Mouse (Mus musculus): ENCODE results near the gene Kdelr1.

DNA sequence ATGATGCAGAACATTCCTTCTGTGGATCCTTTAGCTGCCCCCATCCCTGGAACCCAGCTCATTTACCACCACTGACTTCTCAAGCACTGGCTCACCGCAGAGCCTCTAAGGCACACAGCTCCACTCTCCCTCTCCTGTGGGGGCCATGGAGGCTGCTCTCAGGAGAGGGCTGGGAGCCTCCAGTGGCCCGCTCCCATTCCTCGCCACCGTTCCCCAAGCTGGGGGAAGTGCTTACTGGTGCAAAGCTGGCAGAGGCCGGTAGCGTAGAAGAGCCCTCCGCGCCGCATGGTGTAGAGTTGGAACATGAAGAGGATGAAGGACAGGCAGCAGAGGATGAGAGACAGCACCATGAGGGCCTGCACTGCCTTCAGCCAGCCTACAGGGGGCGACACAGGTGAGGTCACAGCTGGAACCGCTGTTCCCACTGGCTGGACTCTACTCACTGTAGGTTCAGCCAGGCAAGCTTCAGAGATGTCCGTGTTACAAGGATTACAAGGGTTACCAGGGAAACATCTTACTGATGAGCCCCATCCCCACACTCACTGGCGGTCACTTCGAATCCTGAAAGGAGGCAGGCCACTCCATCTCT, 46.6 kb downstream of the Kdelr1 start:
- peak; percentile 33; the same call in 1 of the 2 replicates for TF ChIP-seq CTCF (IDR thresholded peaks at IDR 0.05; ENCODE audit: insufficient read depth, low read depth, low read length)
- TF ChIP-seq POLR2A (IDR thresholded peaks at IDR 0.05; ENCODE audit: insufficient read depth, low read depth, low read length), result no peak

Measured in olfactory bulb, adult 2 months (tissue).